Mouse (Mus musculus): ENCODE measurements around the gene Tspan9.

DNA sequence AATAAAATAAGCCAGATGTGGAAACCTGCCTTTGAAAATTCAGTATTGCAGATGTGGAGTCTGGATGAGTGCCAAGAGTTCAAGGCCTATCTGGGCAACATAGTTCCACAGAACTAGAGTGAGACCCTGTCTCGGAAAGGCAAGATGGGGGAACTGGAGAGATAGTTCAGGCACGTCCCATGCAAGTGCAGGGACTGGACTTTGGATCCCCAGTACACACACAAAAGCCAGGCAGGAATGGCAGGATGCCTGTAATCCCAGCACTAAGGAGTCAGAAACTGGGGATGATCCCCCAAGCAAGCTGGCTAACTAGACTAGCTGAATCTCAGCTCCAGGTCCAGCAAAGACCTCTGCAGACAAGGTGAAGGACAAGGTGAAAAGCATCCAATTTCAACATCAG, 12.5 kb upstream of the Tspan9 start:
- TF ChIP-seq CTCF (conservative IDR thresholded peaks at IDR 0.05; ENCODE audit: insufficient read depth, insufficient read length, low read depth, low read length) (no peak), POLR2A (IDR thresholded peaks at IDR 0.05; ENCODE audit: low read depth, low read length) (no peak)

Data from kidney, adult 2 months (tissue).